Mouse (Mus musculus): ENCODE results near the gene Slc15a3.
A peak's percentile ranks its signal among the peaks of the same experiment; 100 is the strongest.

Slc15a3 gene

GRCm38 (mm10) chr19:10824061-10824460, 15.5 kb upstream of the Slc15a3 start:
- no peak for DNase-seq

GRCm38 (mm10) chr19:10828321-10828720, 11.2 kb upstream of the Slc15a3 start:
- DNase-seq = peak; percentile 58

GRCm38 (mm10) chr19:10829436-10830175, 9.9 kb upstream of the Slc15a3 start, which contains the start of gene Cd6:
TSS of gene Cd6 (minus strand) at chr19:10830058.
- peak; percentile 82 for DNase-seq

- DNase-seq = peak; percentile 91
These were observed 8.1 kb upstream of the Slc15a3 start for GRCm38 (mm10) chr19:10831424-10831823.

GRCm38 (mm10) chr19:10832030-10832429, 7.5 kb upstream of the Slc15a3 start:
- no peak for DNase-seq

GRCm38 (mm10) chr19:10833611-10834010, 5.9 kb upstream of the Slc15a3 start:
- no peak for DNase-seq

GRCm38 (mm10) chr19:10835671-10836070, 3.9 kb upstream of the Slc15a3 start:
- no peak for DNase-seq

GRCm38 (mm10) chr19:10841721-10842626, 2.4 kb downstream of the Slc15a3 start:
- DNase-seq = no peak

- DNase-seq = no peak
These were observed 3.4 kb downstream of the Slc15a3 start for GRCm38 (mm10) chr19:10842914-10843313.

- DNase-seq = no peak
These were observed 4.7 kb downstream of the Slc15a3 start for GRCm38 (mm10) chr19:10844206-10844605.

- DNase-seq = no peak
These were observed 5.9 kb downstream of the Slc15a3 start for GRCm38 (mm10) chr19:10845454-10845853.

GRCm38 (mm10) chr19:10846150-10846549, 6.6 kb downstream of the Slc15a3 start:
- DNase-seq = no peak

GRCm38 (mm10) chr19:10847311-10848087, 8.0 kb downstream of the Slc15a3 start:
- DNase-seq = no peak

GRCm38 (mm10) chr19:10855422-10855821, 15.9 kb downstream of the Slc15a3 start:
- no peak for DNase-seq

GRCm38 (mm10) chr19:10856520-10856919, 17.0 kb downstream of the Slc15a3 start:
- DNase-seq = no peak

GRCm38 (mm10) chr19:10860072-10860497, 20.6 kb downstream of the Slc15a3 start:
- no peak for DNase-seq

- no peak for DNase-seq
These were observed 26.8 kb downstream of the Slc15a3 start for GRCm38 (mm10) chr19:10866351-10866750.

- no peak for DNase-seq
These were observed 28.6 kb downstream of the Slc15a3 start for GRCm38 (mm10) chr19:10867946-10868622.

GRCm38 (mm10) chr19:10868623-10869141, 29.2 kb downstream of the Slc15a3 start:
- no peak for DNase-seq

- peak; percentile 40 for DNase-seq
These were observed 29.8 kb downstream of the Slc15a3 start for GRCm38 (mm10) chr19:10869241-10869885.

GRCm38 (mm10) chr19:10869886-10870527, 30.5 kb downstream of the Slc15a3 start, which contains the start of gene Tmem132a:
TSS of gene Tmem132a (minus strand) at chr19:10869940.
- no peak for DNase-seq

Measured in thymus, postnatal 25 days (tissue).